Mouse (Mus musculus) regulatory T cell (primary cell): Measurements from ENCODE around the gene Prune1.

ENCODE experiments used
- in situ Hi-C: fragments of 300-600 bp; cut with MboI, MseI; formaldehyde crosslinking; loops from one replicate; pipeline ENCODE4 v1.15.1; 2025; ENCODE audit warnings: high pct_unique_total_duplicates

Gene Prune1

DNA sequence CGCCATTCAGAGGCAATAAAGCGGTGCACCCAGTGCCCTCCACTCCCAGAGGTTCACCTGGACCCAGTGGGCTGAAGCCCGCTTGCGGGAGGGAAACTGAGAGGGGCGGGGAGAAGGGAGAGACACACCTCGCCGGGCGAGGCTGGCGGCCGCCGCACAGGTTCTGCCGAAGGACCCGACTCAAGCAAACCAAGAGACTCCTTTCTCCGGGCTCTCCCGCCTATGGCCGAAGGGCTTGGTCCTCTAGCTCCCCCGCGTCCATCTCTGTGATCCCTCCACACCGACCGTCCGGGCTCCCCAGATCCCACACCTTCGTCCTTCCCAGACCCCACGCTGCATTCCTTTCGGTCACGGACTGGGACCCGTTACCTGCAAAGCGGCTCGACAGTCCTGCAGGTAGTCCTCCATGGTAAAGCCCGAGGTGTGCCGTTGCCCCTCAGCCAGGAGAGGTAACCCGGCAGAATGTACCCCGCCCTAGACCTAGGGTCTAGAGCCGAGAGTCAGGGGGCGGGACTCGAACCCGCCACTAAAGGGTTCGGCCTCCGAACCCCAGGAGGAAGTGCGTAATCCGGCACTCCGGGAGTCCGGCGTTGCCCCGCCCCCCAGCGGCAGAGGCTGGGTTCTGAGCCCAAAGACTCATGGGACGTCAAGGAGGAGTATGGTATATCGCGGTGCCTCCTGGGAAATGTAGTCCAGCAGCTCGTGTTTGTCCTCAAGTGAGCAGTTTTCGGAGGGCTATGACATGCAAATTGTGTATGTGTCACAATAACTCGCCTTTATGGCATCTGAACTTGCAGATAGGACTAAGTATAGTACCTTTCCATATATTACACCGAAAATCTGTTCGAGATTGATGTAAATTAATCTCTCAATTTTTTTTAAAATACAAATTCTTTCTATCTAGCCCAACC, at the start of gene Prune1, which contains the start of gene Mindy1:
Prune1 (minus strand) TSS at position 861 of the 911 bp plus-strand sequence.
Mindy1 (plus strand) TSS at position 130 of the 911 bp plus-strand sequence.
- in situ Hi-C loops: no loop called here

DNA sequence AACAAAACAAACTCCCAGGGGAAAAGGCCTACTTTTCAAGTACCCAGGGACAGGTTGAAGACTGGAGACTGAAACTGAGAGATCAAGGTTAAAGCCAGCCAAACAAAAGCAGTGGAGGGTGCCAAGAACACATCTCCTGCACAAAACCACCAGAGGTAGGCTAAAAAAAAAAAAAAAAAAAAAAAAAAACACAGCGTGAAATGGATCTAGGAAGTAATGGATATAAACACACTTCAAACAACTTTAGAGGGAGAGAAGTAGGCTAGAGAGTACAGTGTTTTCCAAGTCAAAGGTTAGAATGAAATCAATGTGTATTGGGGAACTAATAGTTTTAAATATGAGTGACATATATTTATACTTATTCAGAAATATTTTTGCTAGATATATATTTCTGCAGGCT, 49.7 kb upstream of the Prune1 start:
- in situ Hi-C loops: no loop called here

DNA sequence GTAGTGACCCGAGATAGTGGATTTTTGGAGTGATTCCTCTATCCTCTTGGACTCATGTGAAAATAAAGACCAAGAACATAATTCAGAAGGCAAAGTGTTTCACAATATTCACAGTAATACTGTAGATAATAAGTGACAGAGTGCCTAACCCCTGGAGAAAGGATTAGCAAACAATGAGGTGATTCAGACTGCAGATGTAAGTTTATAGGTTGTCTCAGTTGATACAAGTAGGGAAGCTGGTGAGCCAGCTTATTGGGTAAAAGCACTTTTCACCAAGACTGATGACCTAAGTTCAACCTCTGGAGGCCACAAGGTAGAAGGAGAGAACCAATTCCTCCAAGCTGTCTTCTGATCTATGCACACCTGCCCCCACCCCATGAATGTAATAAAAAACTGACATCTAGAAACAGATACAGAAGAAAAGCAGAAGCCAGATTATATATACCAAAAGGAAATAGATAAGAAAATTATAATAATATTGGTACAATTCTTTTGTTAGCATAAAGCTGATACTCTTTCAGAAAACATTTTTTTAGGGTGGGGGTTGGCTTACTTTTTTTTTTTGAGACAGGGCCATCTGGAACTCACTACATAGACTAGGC, 47.0 kb upstream of the Prune1 start:
- in situ Hi-C loops: no loop called here

DNA sequence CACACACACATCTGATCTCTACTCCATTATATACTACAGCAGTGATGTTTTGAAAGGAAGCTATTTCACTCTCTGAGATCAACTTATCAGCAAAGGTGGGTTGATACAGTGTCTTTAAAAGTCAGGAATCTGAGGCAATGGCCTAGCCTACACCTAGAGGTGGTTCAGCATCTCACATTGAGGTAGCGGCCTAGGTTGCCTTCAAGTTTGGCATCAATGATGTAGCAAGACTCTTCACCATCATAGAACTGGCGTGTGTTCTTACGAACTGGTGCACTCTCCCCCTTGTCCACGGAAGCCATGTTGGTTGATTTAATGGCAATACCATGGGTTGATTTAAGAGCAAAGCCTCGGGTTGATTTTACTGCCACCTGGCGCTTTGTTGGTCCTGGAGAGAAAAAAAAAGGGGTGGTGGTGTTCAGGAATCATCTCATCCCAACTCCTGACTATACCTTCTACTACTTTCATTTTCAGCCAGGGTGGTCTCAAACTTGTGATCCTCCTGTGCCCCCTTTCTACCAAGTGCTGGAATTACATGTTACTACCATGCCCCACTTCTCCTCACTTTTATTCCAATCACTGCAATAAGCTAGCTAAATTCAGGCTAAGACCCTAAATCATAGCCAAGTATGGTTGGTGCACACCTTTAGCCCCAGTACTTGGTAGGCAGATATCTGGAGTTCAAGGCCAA, 42.7 kb upstream of the Prune1 start:
- in situ Hi-C loops: no loop called here

DNA sequence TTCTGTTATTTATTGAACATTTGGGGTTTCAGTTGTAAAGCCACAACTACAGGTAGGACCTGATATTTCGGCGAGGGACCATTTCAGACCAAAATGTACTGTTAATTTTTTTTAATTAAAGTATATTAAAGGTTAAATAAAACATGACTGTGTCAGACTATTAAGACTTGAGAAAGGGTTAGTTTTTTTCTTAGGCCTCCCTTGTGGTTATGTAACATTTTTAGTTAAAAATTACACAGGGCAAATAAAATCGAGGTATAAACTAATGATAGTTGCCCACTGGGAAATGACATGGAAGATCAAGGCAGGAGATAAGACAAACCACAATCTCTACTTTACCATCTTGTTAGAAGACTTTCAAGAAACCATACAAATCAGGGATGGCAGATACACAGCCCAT, 41.6 kb upstream of the Prune1 start:
- in situ Hi-C loops: no loop called here

DNA sequence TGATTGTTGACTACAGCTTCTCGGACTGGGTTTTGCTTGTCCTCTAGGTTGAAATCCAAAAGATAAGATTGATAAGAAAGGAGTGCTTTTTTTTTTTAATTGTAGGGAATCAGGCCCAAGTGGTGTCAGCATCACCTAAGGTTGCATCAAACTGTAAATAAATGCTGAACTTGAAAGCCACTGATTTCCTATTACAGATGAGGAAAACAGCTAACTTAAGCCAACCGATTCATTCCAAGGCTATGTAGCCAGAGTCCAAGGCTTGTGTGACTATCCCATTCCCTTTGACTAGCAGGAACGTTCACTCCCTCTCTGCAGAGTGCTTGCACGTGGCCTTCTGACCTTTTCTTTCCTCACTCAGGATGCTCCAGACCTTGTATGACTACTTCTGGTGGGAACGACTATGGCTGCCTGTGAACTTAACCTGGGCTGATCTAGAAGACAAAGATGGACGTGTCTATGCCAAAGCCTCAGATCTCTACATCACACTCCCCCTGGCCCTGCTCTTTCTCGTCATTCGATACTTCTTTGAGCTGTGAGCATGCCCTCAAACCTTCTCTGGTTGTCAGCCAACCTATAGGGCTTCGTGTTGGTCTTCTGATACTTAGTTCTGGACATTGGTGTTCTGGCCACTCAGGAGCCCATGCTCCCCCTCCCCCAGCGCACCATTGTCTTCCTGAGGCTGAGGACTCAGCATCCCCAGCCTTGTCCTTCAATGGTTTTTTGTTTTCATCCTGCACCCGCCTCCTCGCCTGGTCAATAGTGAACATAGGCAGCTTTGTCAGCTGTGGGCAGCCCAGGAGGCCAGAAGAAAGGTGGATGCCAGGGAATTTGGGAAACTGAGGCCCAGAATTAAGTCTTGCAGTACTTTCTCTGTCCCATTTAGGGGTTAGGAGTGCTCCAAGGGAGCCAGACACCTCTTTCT, 38.1 kb upstream of the Prune1 start:
- in situ Hi-C loops: no loop called here

DNA sequence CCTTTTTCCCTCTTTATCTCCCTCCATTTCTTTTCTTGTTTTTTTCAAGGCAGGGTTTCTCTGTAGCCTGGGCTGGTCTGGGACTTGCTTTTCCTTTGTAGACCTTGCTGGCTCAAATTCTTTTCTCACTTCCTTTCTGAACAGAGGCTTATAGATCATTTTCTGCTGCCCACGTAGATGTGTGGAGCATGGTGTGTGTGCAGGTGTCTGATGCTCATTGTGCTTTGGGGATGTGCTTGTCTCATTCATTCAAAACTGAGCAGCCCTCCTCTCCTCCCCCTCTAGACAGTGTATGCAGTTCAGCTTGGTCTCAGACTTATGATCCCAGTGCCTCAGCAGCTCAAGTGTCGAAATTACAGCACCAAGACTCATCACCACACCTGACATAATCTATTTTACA, 37.2 kb upstream of the Prune1 start:
- in situ Hi-C loops: no loop called here

DNA sequence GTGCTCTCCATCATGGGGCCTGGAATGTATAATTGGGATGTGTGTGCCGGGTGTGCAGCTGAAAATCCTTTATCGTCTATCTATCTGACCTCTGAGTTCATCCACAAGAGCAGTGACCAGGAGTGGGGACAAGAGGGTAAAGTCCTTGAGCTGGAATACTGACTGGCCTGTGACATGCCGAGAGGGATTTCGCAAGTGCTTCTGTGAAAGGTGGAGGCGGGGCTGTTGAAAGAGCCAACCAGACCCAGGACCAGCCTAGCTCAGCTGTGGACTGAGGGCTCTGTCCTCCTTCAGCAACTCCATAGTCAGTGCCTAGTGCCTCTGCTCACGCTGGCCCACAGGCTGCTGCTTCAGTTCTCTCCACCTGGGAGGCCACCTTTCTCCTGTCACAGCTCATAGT, 36.7 kb upstream of the Prune1 start:
- in situ Hi-C loops: no loop called here

DNA sequence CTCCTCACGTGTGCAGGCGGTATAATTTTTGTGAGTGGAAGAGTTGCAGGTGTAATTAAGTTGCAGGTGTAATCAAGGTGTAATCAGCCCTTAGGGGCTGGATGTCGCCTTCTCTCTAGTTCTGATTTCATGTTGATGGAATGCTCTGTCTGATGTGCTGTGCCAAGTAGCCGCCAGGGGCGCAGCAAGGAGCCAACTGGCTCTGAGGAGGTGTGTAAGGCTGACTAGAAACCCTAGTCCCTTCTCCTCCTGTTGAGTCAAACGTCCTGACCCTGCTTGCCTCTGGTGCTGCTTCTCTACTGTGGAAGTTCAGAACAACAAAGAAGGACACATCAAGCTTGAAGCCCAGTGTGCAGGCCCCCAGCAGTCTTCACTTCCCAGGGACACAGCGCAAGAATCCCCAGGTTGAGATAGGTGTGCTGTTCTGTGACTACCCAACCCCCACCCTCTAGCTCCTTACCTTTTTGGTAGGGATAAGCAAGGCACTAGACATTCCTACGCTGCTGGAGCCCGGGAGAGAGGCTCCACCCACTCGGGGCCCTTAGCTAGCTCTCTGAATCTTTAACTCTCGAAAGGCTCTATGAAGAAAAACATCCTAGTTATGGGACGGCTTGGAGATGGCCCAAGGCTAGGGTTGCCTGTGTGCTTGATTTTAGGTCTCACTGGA, 35.7 kb upstream of the Prune1 start:
- in situ Hi-C loops: no loop called here

DNA sequence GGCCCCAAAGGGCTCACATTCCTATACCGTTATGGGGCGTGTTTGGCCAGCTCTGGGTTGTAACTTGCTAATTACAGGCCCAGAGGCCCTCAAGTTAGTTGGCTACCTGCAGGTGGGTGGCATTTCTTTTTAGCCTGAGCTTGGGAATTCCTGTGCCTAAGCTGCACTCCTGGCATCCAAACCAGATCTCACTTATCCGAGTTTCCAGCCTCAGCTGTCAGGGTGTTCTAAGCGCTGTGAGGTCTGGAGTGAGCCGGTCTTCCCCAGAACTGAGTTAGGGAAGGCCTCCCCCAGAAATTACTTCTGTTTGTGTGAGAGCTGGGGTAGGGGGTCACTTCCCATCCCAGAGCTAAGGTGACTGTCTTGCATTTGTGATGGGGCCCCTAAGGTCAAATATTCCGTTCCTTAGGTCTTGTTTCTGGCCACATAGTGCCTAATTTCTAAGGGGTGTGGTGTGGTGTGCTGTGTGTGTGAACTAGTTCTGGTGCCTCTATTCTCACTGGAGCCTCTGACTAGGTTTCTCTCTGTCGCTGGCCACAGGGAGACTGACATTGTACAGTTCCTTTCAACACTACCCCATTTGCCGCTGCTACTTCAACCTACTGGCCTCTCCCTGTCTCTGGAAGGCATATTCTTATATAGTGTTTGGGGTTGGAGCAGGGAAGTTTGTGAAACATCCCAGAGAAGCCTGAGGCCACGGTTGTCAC, 34.1 kb upstream of the Prune1 start:
- in situ Hi-C loops: no loop called here

DNA sequence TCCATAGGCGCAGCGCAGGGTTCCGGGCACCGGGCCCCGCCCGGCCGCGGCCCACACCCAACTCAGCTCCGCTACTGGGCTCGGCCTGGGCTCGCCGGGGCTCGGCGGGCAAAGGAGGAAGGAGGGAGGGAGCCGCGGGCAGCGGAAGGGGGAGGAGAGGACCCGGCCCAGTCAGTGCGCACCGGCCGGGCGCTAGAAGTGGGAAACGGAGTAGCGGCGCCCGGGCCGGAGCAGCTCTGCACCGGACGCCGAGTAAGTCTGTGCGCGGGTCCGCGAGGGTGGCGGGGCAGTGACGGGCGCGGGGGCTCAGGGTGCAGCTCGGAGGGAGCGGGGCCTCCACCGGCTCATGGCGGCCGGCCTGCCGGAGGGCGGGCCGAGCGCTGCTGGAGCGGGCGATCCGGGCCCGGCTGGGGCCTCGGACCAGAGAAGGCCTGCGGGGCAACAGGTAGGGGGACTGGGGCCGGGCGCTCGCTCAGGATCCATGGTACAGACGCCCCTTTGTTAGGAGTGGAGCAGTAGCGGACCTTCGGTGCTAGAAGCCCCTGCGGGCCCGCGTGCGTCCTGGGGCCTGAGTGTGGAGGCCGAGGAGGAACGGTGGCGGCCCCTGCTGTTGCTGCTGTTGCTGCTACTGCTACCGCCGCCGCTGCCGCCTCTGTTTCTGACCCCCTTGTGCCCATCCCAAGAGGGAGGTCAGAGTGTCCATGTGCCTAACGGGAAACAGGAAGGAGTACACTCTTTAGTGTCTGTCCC, 33.4 kb upstream of the Prune1 start:
- in situ Hi-C loops: no loop called here

DNA sequence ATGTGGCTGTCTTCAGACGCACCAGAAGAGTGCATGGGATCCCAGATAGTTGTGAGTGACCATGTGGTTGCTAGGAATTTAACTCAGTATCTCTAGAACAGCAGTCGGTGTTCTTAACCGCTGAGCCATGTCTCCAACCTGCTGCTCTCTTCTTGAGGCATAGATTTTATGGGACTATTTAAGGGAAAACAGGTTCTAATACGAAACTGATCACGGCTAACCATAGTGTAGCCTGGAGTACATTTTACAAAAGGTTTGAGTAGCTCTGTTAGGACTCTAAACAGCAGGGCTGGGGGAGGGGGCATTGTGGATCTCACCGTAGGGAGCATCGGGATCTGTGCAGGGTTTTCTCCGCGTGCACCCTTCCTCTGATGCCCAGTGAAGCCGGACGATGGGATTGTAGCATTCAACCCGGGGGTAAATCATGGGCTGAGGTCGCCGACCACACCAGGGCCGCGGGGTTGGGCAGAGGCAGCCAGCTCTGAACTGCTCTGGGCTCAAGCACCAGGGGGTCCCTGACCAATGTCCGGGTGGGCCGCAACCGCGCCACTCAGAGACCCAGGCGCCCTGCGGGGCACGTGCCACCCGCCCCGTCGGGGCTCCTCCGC, 32.7 kb upstream of the Prune1 start, which contains the start of gene Cers2:
Cers2 (plus strand) TSS at position 306 of the 608 bp plus-strand sequence.
- in situ Hi-C loops: no loop called here

DNA sequence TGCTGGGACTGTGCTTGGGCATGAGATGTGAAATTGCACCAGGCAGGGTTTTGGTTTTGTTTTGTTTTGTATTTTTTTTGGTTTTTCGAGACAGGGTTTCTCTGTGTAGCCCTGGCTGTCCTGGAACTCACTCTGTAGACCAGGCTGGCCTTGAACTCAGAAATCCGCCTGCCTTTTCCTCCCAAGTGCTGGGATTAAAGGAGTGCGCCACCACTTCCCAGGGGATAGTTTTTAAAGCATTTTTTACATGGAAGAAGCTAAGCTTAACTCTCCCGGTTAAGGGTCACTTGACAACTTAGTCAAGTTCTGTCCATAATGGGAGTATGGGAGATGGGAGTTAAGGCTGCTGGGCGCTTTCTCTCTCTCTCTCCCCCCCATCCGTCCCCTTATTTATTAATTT, 32.2 kb upstream of the Prune1 start:
- in situ Hi-C loops: no loop called here

DNA sequence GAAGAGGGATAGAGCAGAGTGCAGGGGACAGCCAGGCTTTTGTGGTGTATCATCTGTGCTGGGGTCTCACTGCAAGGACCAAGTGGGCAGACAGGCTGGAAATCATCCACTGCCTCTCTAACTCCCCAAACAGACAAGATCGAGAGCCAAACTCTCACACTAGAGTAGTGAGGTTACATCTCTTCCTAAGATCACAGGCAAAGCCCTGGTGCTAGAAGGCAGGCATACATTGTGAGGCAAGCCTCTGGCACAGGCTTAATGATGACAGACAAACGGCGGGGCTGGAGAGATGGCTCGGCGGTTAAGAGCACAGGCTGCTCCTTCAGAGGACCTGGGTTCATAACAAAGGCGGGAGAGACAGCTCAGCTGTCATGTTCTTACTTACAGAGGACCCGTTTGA, 31.6 kb upstream of the Prune1 start:
- in situ Hi-C loops: no loop called here

DNA sequence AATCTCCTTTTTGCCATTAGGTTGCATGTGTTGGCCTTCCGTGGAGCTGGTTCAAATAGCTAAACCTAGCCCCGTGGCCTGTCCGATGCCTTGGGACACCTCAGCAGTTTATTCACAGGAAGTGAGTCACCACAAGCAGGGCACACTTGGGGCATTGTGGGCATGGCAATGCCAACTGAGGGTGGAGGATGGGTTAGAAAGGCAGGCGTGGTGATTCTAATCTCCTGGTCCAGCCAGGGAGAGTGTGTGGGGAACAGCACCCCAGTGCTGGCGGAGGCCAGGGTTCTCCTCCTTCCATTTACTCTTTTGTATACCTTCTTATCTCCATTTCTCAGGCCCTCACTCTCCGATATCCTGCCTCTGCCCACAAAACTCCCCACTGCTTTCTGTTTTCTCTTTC, 30.7 kb upstream of the Prune1 start:
- in situ Hi-C loops: no loop called here

DNA sequence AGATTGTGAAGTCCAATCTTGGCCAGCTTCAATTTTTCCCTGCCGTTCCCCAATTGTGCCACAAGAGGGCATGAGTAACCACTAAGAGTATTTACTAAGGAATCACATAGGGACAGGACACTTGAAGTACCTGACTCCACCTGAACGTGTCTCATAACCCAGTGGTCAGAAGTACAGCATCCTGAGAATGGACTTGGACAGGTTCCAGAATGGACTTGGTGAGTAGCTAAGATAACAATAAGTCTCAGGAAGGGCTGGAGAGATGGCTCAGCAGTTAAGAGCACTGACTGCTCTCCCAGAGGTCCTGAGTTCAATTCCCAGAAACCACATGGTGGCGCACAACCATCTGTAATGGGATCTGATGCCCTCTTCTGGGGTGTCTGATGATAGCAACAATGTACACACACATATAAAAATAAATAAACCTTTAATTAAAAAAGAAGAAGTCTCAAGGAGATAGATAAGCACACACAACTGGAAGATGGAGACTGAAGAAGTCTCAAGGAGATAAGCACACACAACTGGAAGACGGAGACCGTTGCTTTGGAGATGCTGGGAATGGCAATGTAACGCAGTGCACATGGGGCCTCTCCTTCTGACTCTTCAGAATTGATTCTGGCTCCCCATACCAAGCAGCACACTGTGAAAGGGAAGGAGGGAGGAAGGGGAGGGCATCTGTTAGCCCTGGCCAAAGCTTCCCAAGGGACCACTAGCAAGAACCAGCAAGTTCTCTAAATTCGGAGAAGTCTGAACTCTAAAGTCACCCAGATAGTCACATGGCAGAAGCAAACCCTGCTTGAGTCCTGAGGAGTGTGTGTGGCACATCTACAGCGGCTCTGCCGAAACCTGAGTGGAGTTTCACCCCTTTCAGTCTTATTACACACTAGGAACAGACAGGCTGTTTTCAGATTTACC, 29.3 kb upstream of the Prune1 start:
- in situ Hi-C loops: no loop called here

DNA sequence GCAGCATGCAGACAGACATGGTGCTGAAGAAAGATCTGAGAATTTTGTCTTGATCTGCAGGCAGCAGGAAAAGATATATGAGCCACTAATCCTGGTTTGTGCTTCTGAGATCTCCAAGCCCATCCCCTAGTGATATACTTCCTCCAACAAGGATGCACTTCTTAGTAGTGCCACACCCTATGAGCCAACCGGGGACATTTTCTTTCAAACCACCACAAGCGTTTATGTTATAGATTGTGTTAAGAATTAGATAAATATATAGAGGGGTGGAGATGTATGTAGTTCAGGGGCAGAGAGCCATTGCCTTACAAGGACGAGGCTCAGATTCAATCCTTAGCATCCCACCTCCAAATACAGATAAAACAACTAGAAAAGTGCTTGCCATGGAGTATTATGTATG, 28.6 kb upstream of the Prune1 start:
- in situ Hi-C loops: no loop called here

DNA sequence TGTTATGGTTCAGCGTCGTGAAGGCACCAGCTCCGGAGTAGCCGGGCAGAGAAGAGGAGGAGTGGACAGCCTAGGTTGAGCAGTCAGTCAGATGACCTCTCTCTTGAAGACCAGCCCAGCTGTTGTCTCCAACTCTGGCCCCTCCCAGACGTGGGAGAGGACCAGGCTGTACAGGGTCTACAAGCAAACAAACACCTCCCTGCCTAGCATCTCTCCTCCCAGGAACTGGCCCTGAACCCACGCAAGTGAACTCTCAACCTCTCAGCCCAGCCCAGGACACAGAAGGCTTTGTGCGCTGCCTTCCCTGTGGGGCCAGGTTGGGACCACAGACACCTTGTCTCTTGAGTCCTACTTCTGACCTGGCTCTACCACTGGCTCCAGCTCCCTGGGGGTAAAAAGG, 25.2 kb upstream of the Prune1 start, which contains the start of gene Anxa9:
Anxa9 (minus strand) TSS at position 77 of the 400 bp plus-strand sequence.
- in situ Hi-C loops: loop anchor here (5.0 kb wide), 1 partner anchor 75 kb away; no protein-coding TSS in a partner anchor
